ENCODE assay signal across 8 mouse cellular contexts in the genomic region with DNA sequence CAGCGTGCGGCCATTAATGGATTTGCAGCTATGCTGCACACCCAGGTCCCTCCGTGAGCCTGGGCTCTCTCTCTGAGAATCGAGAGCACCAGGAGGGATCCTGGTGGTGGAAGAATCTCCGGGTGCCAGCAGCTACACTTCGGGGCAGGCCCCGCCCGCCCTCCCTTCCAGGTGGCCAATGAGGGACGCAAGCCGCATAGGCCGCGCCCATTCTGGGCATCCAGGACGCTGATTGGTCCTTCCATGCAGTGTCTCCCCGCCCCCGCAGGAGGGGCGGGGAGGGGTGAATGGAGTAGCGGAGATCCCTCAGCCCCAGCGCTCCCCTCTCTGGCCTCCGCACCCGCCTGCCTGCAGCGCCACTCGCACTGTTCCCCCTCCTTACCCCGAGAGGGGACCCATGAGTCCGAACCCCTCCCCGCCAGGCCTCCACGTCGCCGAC. TPM values are rescaled to one million over a fixed set of nuclear protein-coding genes. Genes with fewer than 3 reads are reported as not detected.
A peak's percentile ranks its signal among the peaks of the same experiment; 100 is the strongest.
DNase-seq lines count a peak whose midpoint lies in the region; ATAC-seq and TF ChIP-seq lines count a peak whose summit lies in the region.

A gene (plus strand): TSS at position 248 of the 439 bp plus-strand sequence.

- ATAC-seq in erythroblast, adult 5-6 weeks (replicated peaks; ENCODE audit: low FRiP score, poor library complexity, severe bottlenecking) = peak; percentile 98
- ATAC-seq in heart, embryonic 11.5 days (replicated peaks; ENCODE audit: insufficient number of reproducible peaks, low FRiP score, low TSS enrichment) = peak; percentile 90
- peak; percentile 94 for ATAC-seq in kidney, embryonic 16.5 days (ENCODE audit: low FRiP score, low TSS enrichment)

- H3K27ac ChIP-seq in heart, embryonic 11.5 days (ENCODE audit: low read depth, low read length) = no peak within 1 kb of the TSS
- H3K27ac ChIP-seq in kidney, embryonic 16.5 days (ENCODE audit: low read length) = 0 out of 2 replicates have a peak within 1 kb of the TSS, but pooled peaks have one; percentile 38
- H3K27ac ChIP-seq in liver, adult 2 months (replicated peaks; ENCODE audit: insufficient read depth, low read depth, low read length) = no peak within 1 kb of the TSS

- H3ac ChIP-seq in myocyte (ENCODE audit: control insufficient read depth, insufficient read length) = peak within 1 kb of the TSS; percentile 31

- WGBS in heart, embryonic 11.5 days (ENCODE audit: insufficient replicate concordance) = under 1% methylated on average over 28 of the region's 28 CpGs
- under 1% methylated on average over 23 of the region's 28 CpGs for WGBS in kidney, embryonic 16.5 days
- WGBS in liver, adult 2 months = under 1% methylated on average over 28 of the region's 28 CpGs

- no peaks in the 10 kb centered on the region for H3K79me2 ChIP-seq in liver, adult 2 months (ENCODE audit: control insufficient read depth, insufficient read depth, low read length)
- H3K79me2 ChIP-seq in myocyte (ENCODE audit: control insufficient read depth, insufficient read depth) = peaks cover 12% of the 10 kb centered on the region

- peak within 1 kb of the TSS; percentile 52 for H3K4me3 ChIP-seq in heart, embryonic 11.5 days (ENCODE audit: low read depth, low read length)
- peak within 1 kb of the TSS; percentile 59 for H3K4me3 ChIP-seq in kidney, embryonic 16.5 days (ENCODE audit: low read length)
- peak within 1 kb of the TSS; percentile 75 for H3K4me3 ChIP-seq in liver, adult 2 months (ENCODE audit: insufficient read depth, low read depth, low read length)
- peak within 1 kb of the TSS; percentile 68 for H3K4me3 ChIP-seq in myocyte

- H3K9me3 ChIP-seq in heart, embryonic 11.5 days (replicated peaks; ENCODE audit: control insufficient read depth, low read length) = no peaks in the 10 kb centered on the region
- H3K9me3 ChIP-seq in kidney, embryonic 16.5 days (ENCODE audit: low read length) = no peaks in the 10 kb centered on the region

- DNase-seq in B cell, adult 2 months = peak; percentile 92 to 94
- DNase-seq in brain, adult 2 months (ENCODE audit: low read depth, low spot score) = peak; percentile 97
- peak; percentile 64 for DNase-seq in liver, adult 2 months (ENCODE audit: extremely low read depth, low read depth, low spot score)
- peak; percentile 95 for DNase-seq in splenic B cell, adult 2 months (ENCODE audit: low read depth, low spot score)

- peaks cover 32% of the 10 kb centered on the region for H3K27me3 ChIP-seq in heart, embryonic 11.5 days (ENCODE audit: control insufficient read depth, insufficient read depth, low read length)
- H3K27me3 ChIP-seq in kidney, embryonic 16.5 days (ENCODE audit: insufficient read depth, low read length) = no peaks in the 10 kb centered on the region
- 0 out of 2 replicates have a peak, but pooled peaks cover 6% of the 10 kb centered on the region for H3K27me3 ChIP-seq in liver, adult 2 months (ENCODE audit: control insufficient read depth, insufficient read depth, low read length)
- no peaks in the 10 kb centered on the region for H3K27me3 ChIP-seq in myocyte (ENCODE audit: control insufficient read depth, insufficient read depth, insufficient read length)
- no peaks in the 10 kb centered on the region for H3K27me3 ChIP-seq in splenic B cell, adult 2 months (ENCODE audit: control insufficient read depth, insufficient read depth, low read length, poor library complexity, severe bottlenecking)

- H3K9ac ChIP-seq in heart, embryonic 11.5 days (ENCODE audit: low read depth, low read length) = peak within 1 kb of the TSS; percentile 58; the same call in 1 of the 2 replicates
- peak within 1 kb of the TSS; percentile 66 for H3K9ac ChIP-seq in kidney, embryonic 16.5 days (replicated peaks; ENCODE audit: low read length)
- peak within 1 kb of the TSS; percentile 76 for H3K9ac ChIP-seq in liver, adult 2 months (ENCODE audit: low read depth, low read length)

- no peak for TF ChIP-seq CTCF in liver, adult 2 months (IDR thresholded peaks at IDR 0.05; ENCODE audit: low read depth, low read length)

- H3K4me1 ChIP-seq in heart, embryonic 11.5 days (ENCODE audit: control insufficient read depth, insufficient read depth, low read length) = peaks cover 11% of the 10 kb centered on the region
- peaks cover 23% of the 10 kb centered on the region for H3K4me1 ChIP-seq in kidney, embryonic 16.5 days (ENCODE audit: insufficient read depth, low read length)
- peaks cover 2% of the 10 kb centered on the region for H3K4me1 ChIP-seq in liver, adult 2 months (ENCODE audit: control insufficient read depth, insufficient read depth, low read length)

- H3K36me3 ChIP-seq in heart, embryonic 11.5 days (ENCODE audit: control insufficient read depth, insufficient read depth, low read length) = no peaks in the 10 kb centered on the region
- no peaks in the 10 kb centered on the region for H3K36me3 ChIP-seq in kidney, embryonic 16.5 days (ENCODE audit: insufficient read depth, low read length)
- no peaks in the 10 kb centered on the region for H3K36me3 ChIP-seq in liver, adult 2 months (ENCODE audit: control insufficient read depth, insufficient read depth, low read length)
- no peaks in the 10 kb centered on the region for H3K36me3 ChIP-seq in myocyte (ENCODE audit: control insufficient read depth, insufficient read depth)
- H3K36me3 ChIP-seq in splenic B cell, adult 2 months (ENCODE audit: control insufficient read depth, insufficient read depth, low read length, poor library complexity, severe bottlenecking) = no peaks in the 10 kb centered on the region

- TF ChIP-seq POLR2A in liver, adult 2 months (IDR thresholded peaks at IDR 0.05; ENCODE audit: extremely low read depth, insufficient read depth, low read length) = no peak
- peak; percentile 72 for TF ChIP-seq POLR2A in myocyte (IDR thresholded peaks at IDR 0.05; ENCODE audit: insufficient read length, low read depth)

- H3K4me2 ChIP-seq in heart, embryonic 11.5 days = peak within 1 kb of the TSS; percentile 97
- peak within 1 kb of the TSS; percentile 98 for H3K4me2 ChIP-seq in kidney, embryonic 16.5 days (replicated peaks; ENCODE audit: low read depth, low read length)
- H3K4me2 ChIP-seq in myocyte (ENCODE audit: low read depth) = peak within 1 kb of the TSS; percentile 88

TF ChIP-seq in myocyte, 11 proteins besides CTCF, POLR2A, EP300 and RAD21:
- no peak for TF ChIP-seq CEBPB (IDR thresholded peaks at IDR 0.05; ENCODE audit: insufficient read depth, poor library complexity, severe bottlenecking)
- peak; percentile 75 for TF ChIP-seq POLR2AphosphoS2 (IDR thresholded peaks at IDR 0.05; ENCODE audit: insufficient read length, low read depth)
- no peak for TF ChIP-seq MAX (IDR thresholded peaks at IDR 0.05; ENCODE audit: low read depth)

RNA-seq across cellular contexts. Expression of the gene that starts here (rescaled TPM):
- total RNA-seq in erythroblast, adult 5-6 weeks (2015; ENCODE audit: low replicate concordance) = 1.9 and 3.3 TPM in 2 replicates
- total RNA-seq in erythroblast, adult 5-6 weeks (2017; ENCODE audit: low replicate concordance) = 4.3 TPM in 2 replicates
- polyA plus RNA-seq in heart, embryonic 11.5 days (2014; fragmentation: Nextera tagmentation; extraction: Ambion mirVana) = 0.39 and 0.96 TPM in 2 replicates
- polyA plus RNA-seq in kidney, embryonic 16.5 days (2015; fragmentation: Nextera tagmentation; extraction: Ambion mirVana) = 15.9 and 18.5 TPM in 2 replicates
- 1.0 and 2.1 TPM in 2 replicates for total RNA-seq in liver, adult 2 months (2014; rRNA removed)
- polyA plus RNA-seq in liver, adult 2 months (2012; rRNA removed) = 0.70 and 2.0 TPM in 2 replicates
- polyA plus RNA-seq in myocyte (2012; fragmentation: generic; extraction: Trizol) = 26.9 TPM

Comparison
In these comparisons a context has a peak if more than half of its experiments do, and no peak if none do; other contexts are left out.
1. Peak in ATAC-seq, H3K4me3 ChIP-seq, H3K9ac ChIP-seq and H3K4me2 ChIP-seq in heart, embryonic 11.5 days; RNA of the gene not detected or under 1 TPM.